Mouse (Mus musculus): ENCODE measurements around the gene 1600014C23Rik. TPM values are rescaled to one million over a fixed set of nuclear protein-coding genes. Genes with fewer than 3 reads are reported as not detected.
A peak's percentile ranks its signal among the peaks of the same experiment; 100 is the strongest.

Gene 1600014C23Rik
- polyA plus RNA-seq, 1 experiment, result 1.1 TPM

GRCm38 (mm10) chr17:45758808-45759207 is 25.2 kb upstream of the 1600014C23Rik start:
- no peak for TF ChIP-seq GATA1 (IDR thresholded peaks at IDR 0.05; ENCODE audit: low read length)

DNA sequence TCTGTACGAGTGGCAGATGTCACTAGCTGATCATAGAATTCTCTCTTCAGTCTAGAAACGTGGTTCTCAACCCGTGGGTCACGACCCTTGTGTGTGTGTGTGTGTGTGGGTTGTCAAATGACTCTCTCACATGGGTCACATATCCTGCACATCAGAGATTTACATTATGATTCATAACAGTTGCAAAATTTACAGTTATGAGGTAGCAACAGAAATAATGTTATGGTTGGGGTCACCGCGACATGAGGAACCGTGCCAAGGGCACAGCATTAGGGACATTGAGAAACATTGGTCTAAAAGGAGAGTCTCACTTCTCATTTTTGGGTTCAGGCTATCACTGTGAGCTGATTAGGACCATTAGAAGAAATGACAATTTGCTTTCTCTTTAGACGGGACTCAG is 24.3 kb upstream of the 1600014C23Rik start:
- no peak for TF ChIP-seq GATA1 (IDR thresholded peaks at IDR 0.05; ENCODE audit: low read length)

DNA sequence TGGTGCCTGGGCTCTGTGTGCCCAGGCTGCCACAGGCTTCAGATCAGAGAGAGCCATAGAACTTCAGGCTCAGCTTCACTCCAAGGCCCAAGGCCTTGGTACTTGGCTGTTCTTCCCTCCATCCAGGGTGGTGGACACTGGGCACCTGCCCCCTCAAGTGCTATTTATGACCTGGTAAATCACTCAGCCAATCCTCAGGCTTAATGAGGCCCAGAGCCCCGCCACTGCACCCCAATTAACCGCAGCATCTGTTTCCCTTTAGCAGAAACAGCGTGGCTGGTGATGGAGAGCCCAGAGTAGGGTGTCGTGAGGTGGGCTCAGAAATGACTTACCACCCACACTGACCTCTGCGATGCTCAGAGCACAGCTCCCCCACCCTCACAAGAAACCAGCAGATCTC is 23.2 kb upstream of the 1600014C23Rik start:
- TF ChIP-seq GATA1 (IDR thresholded peaks at IDR 0.05; ENCODE audit: low read length), result no peak

GRCm38 (mm10) chr17:45756391-45756790 is 22.7 kb upstream of the 1600014C23Rik start:
- TF ChIP-seq GATA1 (IDR thresholded peaks at IDR 0.05; ENCODE audit: low read length), result no peak

- no peak for TF ChIP-seq GATA1 (IDR thresholded peaks at IDR 0.05; ENCODE audit: low read length)
Measured at GRCm38 (mm10) chr17:45754186-45754862, 20.7 kb upstream of the 1600014C23Rik start.

DNA sequence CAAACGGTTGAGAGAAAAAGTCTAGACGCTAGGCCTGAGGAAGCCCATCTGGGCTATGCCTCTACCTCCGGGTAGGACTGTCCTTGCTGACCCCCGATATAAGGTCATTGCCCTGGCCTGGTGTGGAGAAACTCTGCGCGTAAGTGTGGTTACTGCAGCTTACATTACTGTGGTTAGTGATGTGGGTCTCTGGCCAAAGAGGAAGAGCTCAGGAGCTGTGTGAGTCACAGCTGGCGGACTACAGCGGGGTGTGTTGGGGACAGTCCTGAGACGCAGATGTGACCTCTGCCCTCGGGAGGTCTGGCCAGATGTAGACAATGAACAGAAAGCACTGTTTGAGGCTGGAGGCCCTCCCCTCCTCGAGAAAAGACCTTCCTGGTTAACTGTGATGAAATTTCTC is 19.0 kb upstream of the 1600014C23Rik start:
- no peak for TF ChIP-seq GATA1 (IDR thresholded peaks at IDR 0.05; ENCODE audit: low read length)

DNA sequence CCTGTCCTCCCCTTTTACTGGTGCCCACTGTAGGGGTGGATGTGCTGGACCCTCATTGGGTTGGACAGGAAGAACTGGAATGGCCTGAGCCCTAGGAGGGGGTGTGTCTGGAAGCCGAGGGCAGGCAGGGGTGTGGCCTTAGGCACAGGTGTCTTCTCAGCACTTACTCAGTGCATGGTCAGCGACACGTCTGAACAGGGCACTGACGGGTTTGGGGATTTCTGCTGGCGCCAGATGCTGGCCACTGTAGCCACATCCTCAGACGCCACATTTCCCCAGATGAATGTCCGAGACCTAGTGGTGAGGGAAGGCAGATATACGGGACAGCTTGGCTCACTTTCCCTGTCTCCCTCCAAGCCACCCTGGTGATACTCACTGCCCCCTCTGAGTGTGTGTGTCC is 18.4 kb upstream of the 1600014C23Rik start:
- TF ChIP-seq GATA1 (IDR thresholded peaks at IDR 0.05; ENCODE audit: low read length), result no peak

GRCm38 (mm10) chr17:45751359-45751758 is 17.7 kb upstream of the 1600014C23Rik start:
- TF ChIP-seq GATA1 (IDR thresholded peaks at IDR 0.05; ENCODE audit: low read length), result no peak

- TF ChIP-seq GATA1 (IDR thresholded peaks at IDR 0.05; ENCODE audit: low read length), result no peak
Measured at GRCm38 (mm10) chr17:45749100-45749499, 15.5 kb upstream of the 1600014C23Rik start.

GRCm38 (mm10) chr17:45747858-45748785 is 14.5 kb upstream of the 1600014C23Rik start:
- no peak for TF ChIP-seq GATA1 (IDR thresholded peaks at IDR 0.05; ENCODE audit: low read length)

DNA sequence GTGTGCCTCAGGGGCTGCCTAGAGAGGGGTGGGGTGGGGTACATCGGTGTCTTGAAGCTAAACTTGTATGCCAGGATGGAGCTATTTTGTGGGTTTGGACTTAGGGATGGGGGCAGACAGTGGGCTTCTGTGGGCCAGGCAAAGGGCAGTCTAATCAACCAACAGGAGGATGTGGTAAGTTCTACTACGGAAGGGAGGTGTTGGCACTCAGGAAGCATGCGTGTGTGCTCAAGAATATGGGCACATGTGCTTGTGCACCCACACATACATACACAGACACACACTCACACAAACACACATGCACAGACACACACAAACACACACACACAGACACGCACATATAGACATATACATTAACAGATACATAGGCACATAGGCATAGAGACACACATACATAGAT is 13.6 kb upstream of the 1600014C23Rik start:
- no peak for TF ChIP-seq GATA1 (IDR thresholded peaks at IDR 0.05; ENCODE audit: low read length)

DNA sequence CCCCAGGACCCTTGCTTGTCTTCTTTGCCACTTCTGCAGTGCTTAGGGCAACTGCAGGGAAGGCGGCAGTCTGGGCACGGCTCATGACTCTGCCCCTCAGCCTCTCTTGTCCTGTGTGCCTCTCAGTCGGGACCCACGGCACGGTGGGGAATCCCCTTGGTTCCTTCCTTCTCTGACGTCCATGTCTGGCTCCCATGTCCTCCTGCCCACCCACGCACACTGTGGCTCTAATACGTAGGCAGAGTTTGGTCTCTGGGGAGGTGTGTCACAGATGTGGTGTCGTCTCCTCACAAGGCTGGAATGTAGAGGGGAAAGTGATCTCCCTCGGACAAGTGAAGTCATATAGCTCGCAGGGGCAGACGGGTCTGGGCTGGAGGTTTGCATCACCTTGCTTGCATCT is 13.1 kb upstream of the 1600014C23Rik start:
- TF ChIP-seq GATA1 (IDR thresholded peaks at IDR 0.05; ENCODE audit: low read length), result no peak

DNA sequence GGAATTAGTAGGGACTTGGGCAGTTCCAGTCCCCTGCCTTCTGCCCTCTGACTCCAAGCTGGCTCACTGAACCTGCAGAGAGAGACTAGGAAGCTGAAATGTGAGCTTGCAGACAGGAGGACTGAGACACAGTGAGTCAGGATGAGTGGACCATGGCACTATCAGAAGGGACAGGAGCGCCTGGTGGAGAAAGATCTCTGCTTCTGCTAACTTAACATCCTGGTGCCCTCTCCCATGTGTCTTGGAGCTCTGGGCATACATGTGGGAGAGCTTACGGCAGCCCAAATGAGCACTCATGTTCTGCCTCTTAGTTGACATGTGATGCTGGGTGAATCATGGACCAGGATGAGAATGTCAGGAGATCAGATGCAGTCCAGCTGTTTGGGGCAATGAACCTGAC is 12.0 kb upstream of the 1600014C23Rik start:
- no peak for TF ChIP-seq GATA1 (IDR thresholded peaks at IDR 0.05; ENCODE audit: low read length)

DNA sequence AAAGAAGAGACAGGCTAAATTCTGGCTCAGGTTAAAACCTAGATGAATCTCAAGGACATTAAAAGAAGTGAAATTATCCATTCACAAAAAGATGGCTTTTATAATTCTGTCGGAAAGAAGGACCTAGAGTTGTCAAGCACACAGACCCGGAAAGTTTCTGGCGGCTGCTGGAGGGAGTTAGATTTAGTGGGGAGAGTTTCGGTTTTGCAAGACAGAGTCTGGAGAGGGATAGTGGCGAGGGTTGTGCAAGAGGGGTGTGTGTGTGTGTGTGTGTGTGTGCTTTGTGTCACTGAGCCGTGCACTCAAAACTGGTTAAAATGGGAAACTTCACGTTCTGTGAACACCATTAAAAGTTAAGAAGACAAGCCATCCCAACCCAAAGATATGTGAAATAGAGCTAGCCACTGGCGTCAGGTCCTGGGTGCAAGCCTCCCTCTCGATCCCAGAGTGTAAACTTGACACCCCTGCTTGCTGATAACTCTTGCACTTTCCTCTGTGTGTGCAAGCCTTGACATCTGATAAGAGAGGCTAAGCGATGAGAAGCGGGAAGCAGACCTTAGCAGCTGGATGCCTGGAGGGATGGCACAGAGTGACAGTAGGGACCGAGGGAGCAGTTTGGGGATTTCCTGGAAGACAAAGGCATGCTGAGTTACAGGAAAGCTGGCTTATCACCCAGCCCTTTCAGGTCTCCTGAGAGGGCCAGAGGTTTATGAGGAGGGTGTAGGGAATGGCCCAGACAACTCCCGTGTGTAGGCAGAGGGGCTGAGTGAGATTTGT is 8.9 kb upstream of the 1600014C23Rik start:
- TF ChIP-seq GATA1 (IDR thresholded peaks at IDR 0.05; ENCODE audit: low read length), result peak; percentile 43

DNA sequence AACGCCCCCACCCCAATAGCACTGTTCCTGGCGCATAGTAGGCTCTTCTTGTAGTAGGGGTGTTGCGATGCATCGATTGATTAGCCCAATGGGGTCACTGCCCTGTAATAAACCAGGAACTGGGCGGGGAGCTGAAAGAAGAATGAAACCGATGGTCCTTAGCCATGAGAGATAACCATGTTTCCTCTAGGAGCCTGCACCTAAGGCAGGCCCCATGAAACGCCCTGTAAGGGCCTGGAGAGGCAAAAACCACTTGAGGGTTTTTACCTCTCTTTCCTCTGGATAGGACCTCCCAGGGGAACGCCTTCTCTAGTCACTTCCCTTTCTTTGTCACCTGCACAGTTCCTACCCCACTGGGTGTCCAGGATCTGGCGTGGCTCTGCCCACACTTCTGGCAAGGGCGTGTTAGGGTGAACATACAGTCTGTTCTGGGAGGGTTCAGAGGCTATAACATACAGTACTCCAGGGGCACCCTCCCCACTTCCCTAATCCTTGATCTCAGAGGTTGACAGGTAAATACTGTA is 3.5 kb upstream of the 1600014C23Rik start:
- no peak for TF ChIP-seq GATA1 (IDR thresholded peaks at IDR 0.05; ENCODE audit: low read length)

All from G1E-ER4 (cell line).